Mouse (Mus musculus) lung, postnatal 14 days (tissue): ENCODE results near the gene Prss41.

Experiments used
- DNase-seq: peaks from one replicate; pipeline ENCODE4 v3.0.0; 2021

Gene Prss41

DNA sequence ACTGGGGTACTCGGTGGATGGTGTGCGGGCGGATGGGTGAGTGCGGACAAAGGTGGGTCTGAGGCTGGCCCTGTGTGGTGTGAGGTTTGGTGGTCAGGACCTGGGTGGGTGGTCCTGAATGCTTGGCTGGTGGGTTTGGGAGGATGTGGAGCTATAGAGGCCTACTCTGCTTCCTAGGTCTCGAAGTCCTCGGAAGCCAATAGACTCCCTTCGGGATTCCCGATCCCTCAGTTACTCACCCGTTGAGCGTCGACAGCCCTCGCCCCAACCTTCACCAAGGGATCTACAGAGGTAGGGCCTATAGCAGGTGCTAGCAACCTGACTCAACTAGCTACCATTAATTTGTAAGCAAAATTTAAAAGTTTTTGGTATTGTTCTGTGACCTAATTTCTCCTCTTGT lies 20.4 kb downstream of the Prss41 start:
- DNase-seq = no peak

DNA sequence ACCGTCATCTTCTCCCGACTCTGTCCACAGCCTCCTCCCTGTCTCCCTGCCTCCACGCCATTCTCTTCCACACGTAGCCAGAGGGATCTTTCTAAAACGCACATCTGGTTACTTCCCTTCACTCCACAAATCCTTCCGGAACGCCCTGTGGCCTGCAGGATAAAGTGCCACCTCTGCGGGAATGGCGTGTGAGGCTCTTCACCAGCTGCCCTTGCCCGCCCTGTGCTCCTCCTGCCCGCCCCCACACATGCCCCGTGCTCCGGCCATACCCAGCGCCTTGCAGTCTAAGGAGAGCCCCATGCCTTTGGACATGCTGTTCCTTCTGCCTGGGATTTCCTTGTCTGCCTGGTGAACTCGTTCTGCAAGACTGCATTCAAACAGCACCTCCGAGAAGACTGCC lies 21.0 kb downstream of the Prss41 start:
- DNase-seq = no peak

- DNase-seq = no peak
Observed at GRCm38 (mm10) chr17:23822094-23822493, 21.9 kb downstream of the Prss41 start.

GRCm38 (mm10) chr17:23820731-23821130 lies 23.2 kb downstream of the Prss41 start:
- DNase-seq = no peak

- DNase-seq = no peak
Observed at GRCm38 (mm10) chr17:23819235-23819634, 24.7 kb downstream of the Prss41 start.

- DNase-seq = no peak
Observed at GRCm38 (mm10) chr17:23818579-23818978, 25.4 kb downstream of the Prss41 start.

DNA sequence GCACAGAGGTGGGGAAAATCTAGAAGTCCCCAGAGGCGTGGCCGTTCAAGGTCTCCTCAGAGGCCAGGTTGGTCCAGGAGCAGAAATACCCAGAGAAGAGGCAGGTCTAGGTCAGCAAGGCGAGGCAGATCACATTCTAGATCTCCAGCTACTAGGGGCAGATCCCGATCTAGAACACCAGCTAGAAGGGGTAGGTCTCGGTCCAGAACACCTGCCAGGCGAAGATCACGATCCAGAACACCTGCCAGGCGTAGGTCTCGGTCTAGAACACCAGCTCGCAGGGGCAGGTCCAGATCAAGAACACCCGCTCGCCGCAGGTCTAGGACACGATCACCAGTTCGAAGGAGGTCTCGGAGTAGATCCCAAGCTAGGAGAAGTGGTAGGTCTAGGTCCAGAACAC lies 28.3 kb downstream of the Prss41 start:
- DNase-seq = no peak

DNA sequence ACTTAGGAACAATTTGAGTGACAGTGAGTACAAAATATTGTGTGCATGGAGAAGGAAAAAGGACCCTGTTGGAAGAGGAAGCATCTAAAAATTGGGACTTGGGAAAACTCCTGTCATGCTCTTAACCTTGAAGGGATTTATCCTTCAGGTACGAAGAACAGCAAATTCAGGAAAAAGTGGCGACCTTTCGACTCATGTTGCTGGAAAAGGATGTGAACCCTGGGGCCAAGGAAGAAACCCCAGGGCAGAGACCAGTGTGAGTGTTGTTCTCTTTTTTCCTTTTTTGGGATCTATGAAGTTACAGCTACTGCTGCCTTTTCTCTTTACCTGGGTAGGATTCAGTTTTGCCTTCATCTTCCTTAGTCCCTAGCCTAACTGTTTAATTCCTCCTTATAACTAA lies 36.1 kb downstream of the Prss41 start:
- no peak for DNase-seq

- DNase-seq = peak; percentile 32
Observed at GRCm38 (mm10) chr17:23806867-23807266, 37.1 kb downstream of the Prss41 start.

GRCm38 (mm10) chr17:23804426-23805085 lies 39.4 kb downstream of the Prss41 start:
- DNase-seq = no peak

DNA sequence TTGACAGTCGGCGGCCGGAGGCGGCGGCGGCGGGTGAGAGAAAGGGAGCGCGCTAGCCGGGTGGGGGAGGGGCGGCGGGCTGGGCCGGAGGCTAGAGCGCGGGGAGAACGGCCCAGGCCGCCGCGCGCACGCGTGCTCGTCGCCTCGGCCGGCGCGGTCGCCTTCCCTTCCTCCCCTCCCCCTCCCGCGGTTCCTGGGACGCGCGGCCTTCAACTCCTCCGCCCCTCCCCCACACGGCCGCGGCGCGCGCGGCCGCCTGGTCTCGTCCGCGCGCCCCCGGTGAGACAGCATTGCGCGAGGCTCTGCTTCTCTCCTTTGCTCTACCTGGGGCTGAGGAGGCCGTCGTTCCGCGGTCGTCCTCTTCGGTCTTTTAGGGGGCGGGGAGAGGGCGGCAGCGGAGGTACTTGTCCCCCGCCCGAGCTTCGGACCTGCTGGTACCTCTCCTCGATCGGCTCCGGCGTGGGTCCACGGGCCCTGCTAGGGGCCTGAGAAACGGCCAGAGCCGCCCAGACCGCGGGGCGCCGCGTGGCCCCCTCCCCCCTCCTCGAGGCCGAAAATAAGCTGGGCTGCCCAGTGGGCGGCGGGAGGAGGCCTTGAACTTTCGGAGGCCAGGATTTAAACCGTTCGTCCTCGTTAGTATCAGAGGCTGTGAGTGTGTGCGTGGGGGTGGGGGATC lies 40.5 kb downstream of the Prss41 start:
- DNase-seq = peak; percentile 83

- DNase-seq = peak; percentile 96
Observed at GRCm38 (mm10) chr17:23802746-23803365, 41.1 kb downstream of the Prss41 start.

DNA sequence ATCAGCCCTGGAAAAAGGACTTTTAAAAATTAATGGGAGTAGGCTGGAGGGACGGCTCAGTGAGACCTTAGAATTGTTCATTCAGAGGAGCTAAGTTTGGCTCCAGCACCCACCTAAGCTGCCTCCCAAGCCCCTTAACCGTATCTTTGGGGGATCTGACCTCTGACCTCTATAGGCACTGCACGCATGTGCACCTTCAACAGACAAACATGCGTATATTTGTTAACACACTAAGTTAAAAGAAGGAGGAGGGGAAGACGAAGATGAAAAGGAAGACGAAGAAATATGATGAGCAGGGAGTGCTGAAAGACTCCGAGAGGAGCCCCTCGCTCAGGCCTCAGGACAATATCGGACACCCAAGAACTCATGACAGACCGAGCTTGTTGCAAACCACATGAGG lies 42.3 kb downstream of the Prss41 start:
- DNase-seq = no peak

GRCm38 (mm10) chr17:23797316-23797715 lies 46.7 kb downstream of the Prss41 start:
- no peak for DNase-seq

- no peak for DNase-seq
Observed at GRCm38 (mm10) chr17:23795323-23795722, 48.6 kb downstream of the Prss41 start.

DNA sequence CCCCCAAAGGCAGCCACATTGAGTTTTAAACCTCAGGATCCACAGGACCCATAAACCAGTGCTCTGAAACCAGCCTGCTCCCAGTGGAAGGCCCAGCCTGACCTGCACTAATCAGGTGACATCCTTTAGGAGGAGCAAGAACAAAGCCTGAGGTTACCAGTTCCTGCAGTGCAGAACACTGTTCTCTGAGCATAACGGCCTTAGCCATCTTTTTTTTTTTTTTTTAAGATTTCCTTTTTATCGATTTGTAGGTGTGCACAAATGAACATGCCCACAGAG lies 53.0 kb downstream of the Prss41 start:
- DNase-seq = no peak

- DNase-seq = peak; percentile 66
Observed at GRCm38 (mm10) chr17:23790269-23791078, 53.5 kb downstream of the Prss41 start, which contains the start of gene Srrm2. Gene Srrm2 (plus strand): TSS chr17:23790532.

DNA sequence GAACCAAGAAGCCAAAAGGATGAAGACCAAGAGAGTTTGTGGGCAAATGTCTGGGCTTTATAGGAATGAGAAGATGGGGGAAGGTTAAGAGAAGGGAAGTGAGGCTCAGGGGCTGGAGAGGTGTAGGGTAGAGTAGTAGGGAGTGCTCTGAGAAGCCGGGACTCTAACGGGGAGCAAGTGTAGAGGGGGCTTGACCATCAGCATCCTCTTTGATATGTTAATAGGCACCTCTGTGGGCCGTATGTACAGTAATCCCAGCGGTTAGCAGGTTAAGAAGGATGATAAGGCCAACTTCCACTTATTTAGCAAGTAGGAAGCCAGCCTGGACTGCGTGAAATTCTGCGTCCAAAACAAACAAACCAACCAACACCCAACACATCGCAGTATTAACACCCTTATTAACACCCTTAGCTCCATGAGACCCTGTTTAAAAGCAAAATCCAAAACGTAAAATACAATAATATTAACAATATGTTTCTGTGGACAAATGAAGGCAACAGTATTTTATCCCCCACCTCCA lies 54.2 kb downstream of the Prss41 start:
- no peak for DNase-seq

DNA sequence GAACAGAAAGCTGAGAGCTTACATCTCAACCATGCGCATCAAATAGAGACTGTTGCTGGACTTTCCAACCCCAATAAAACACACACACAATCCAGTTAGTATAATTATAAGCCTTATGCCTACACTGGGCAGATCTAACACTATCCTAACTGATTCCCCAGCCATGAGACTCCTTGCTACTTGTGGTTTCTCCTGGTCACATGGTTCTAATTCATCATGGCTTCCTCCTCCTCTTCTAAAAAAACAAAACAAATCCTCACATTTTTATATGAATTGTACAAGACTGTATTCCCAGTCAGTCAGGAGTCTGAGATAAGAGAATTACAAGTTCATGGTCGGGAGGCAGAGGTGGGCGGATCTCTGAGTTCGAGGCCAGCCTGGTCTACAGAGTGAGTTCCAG lies 55.0 kb downstream of the Prss41 start:
- no peak for DNase-seq
